Mouse (Mus musculus): ENCODE results near the gene 3110040M04Rik. TPM values are rescaled to one million over a fixed set of nuclear protein-coding genes. Genes with fewer than 3 reads are reported as not detected.
"Not testable (repeated sequence)": the region's sequence is repeated elsewhere in the genome, so short reads cannot be mapped to it uniquely, and the experiment has no call there.

The 3110040M04Rik gene
- polyA plus RNA-seq, 1 experiment from 2014 or later: not detected

- Histone ChIP-seq H3K4me3 (peak overlapping the region; percentile 31), H3K36me3 (no peaks in the 10 kb centered on the region), H3K4me1 (replicated peaks) (peaks cover 11% of the 10 kb centered on the region; the same call in 1 of the 2 replicates), H3K4me2 (peak overlapping the region; percentile 50), H3K27me3 (no peaks in the 10 kb centered on the region), H3K9me3 (no peaks in the 10 kb centered on the region), H3K9ac (no peak overlapping the region), H3K27ac (replicated peaks) (no peak overlapping the region)
- 6% methylated on average over 10 of the region's 10 CpGs for WGBS
- peak; percentile 75 for ATAC-seq (ENCODE audit: low FRiP score, low read depth)
Observed at GRCm38 (mm10) chr1:151177030-151177936, 26.6 kb upstream of the 3110040M04Rik start.

GRCm38 (mm10) chr1:151177937-151178271 is 26.0 kb upstream of the 3110040M04Rik start:
- Histone ChIP-seq H3K36me3 (no peaks in the 10 kb centered on the region), H3K27ac (replicated peaks) (no peak overlapping the region; the same call in 1 of the 2 replicates), H3K27me3 (no peaks in the 10 kb centered on the region), H3K9me3 (no peaks in the 10 kb centered on the region), H3K9ac (no peak overlapping the region), H3K4me2 (peak overlapping the region; percentile 50), H3K4me1 (replicated peaks) (peaks cover 11% of the 10 kb centered on the region; the same call in 1 of the 2 replicates), H3K4me3 (peak overlapping the region; percentile 31)
- WGBS: 8% methylated on average over 4 of the region's 4 CpGs
- ATAC-seq (ENCODE audit: low FRiP score, low read depth): 0 out of 2 replicates have a peak, but pooled peaks have one; percentile 23

- Histone ChIP-seq H3K27me3 (no peaks in the 10 kb centered on the region), H3K36me3 (no peaks in the 10 kb centered on the region), H3K4me3 (no peak overlapping the region), H3K4me2 (no peak overlapping the region), H3K9me3 (no peaks in the 10 kb centered on the region), H3K9ac (no peak overlapping the region), H3K27ac (replicated peaks) (no peak overlapping the region), H3K4me1 (replicated peaks) (peaks cover 11% of the 10 kb centered on the region; the same call in 1 of the 2 replicates)
- peak; percentile 15; the same call in 1 of the 2 replicates for ATAC-seq (ENCODE audit: low FRiP score, low read depth)
- 10% methylated on average over 2 of the region's 2 CpGs for WGBS
Observed at GRCm38 (mm10) chr1:151178505-151179083, 25.3 kb upstream of the 3110040M04Rik start.

- H3K27me3 ChIP-seq: no peaks in the 10 kb centered on the region
- no peaks in the 10 kb centered on the region for H3K9me3 ChIP-seq
- no peak overlapping the region for H3K27ac ChIP-seq (replicated peaks)
- H3K4me3 ChIP-seq: no peak overlapping the region
- peaks cover 11% of the 10 kb centered on the region; the same call in 1 of the 2 replicates for H3K4me1 ChIP-seq (replicated peaks)
- H3K36me3 ChIP-seq: no peaks in the 10 kb centered on the region
- no peak for ATAC-seq (ENCODE audit: low FRiP score, low read depth)
- H3K9ac ChIP-seq: no peak overlapping the region
- WGBS: 89% methylated on average over 2 of the region's 2 CpGs
- no peak overlapping the region for H3K4me2 ChIP-seq
Observed at GRCm38 (mm10) chr1:151180167-151180566, 23.8 kb upstream of the 3110040M04Rik start.

- not testable (repeated sequence) for H3K4me2 ChIP-seq; ATAC-seq (ENCODE audit: low FRiP score, low read depth); H3K9ac ChIP-seq; H3K4me3 ChIP-seq; H3K27me3 ChIP-seq; H3K27ac ChIP-seq (replicated peaks); H3K9me3 ChIP-seq; H3K36me3 ChIP-seq
- no CpG with 5 or more reads among the region's 7 CpGs for WGBS
- H3K4me1 ChIP-seq (replicated peaks): peaks cover 11% of the 10 kb centered on the region; the same call in 1 of the 2 replicates
Observed at GRCm38 (mm10) chr1:151182266-151182665, 21.7 kb upstream of the 3110040M04Rik start, which contains the start of gene Gm47985. Gene Gm47985 (plus strand): TSS chr1:151182537.

GRCm38 (mm10) chr1:151186186-151186585 is 17.7 kb upstream of the 3110040M04Rik start:
- not testable (repeated sequence) for ATAC-seq (ENCODE audit: low FRiP score, low read depth); H3K36me3 ChIP-seq; H3K9me3 ChIP-seq; H3K4me1 ChIP-seq (replicated peaks); H3K27me3 ChIP-seq; H3K4me2 ChIP-seq; H3K4me3 ChIP-seq; H3K9ac ChIP-seq; H3K27ac ChIP-seq (replicated peaks)
- WGBS: 86% methylated on average over 3 of the region's 3 CpGs

- H3K36me3 ChIP-seq; H3K9me3 ChIP-seq; H3K4me2 ChIP-seq; H3K4me3 ChIP-seq; H3K9ac ChIP-seq; H3K4me1 ChIP-seq (replicated peaks); H3K27ac ChIP-seq (replicated peaks); ATAC-seq (ENCODE audit: low FRiP score, low read depth); H3K27me3 ChIP-seq: not testable (repeated sequence)
- WGBS: 88% methylated on average over 4 of the region's 4 CpGs
Observed at GRCm38 (mm10) chr1:151186879-151187424, 17.0 kb upstream of the 3110040M04Rik start.

GRCm38 (mm10) chr1:151188469-151188868 is 15.5 kb upstream of the 3110040M04Rik start:
- Histone ChIP-seq H3K4me2 (no peak overlapping the region), H3K36me3 (no peaks in the 10 kb centered on the region), H3K9me3 (no peaks in the 10 kb centered on the region), H3K4me1 (replicated peaks) (no peaks in the 10 kb centered on the region), H3K27me3 (no peaks in the 10 kb centered on the region), H3K4me3 (no peak overlapping the region), H3K27ac (replicated peaks) (no peak overlapping the region), H3K9ac (no peak overlapping the region)
- ATAC-seq (ENCODE audit: low FRiP score, low read depth): no peak
- 89% methylated on average over 4 of the region's 4 CpGs for WGBS

- H3K9ac ChIP-seq; H3K9me3 ChIP-seq; H3K27ac ChIP-seq (replicated peaks); H3K4me3 ChIP-seq; ATAC-seq (ENCODE audit: low FRiP score, low read depth); H3K27me3 ChIP-seq; H3K4me1 ChIP-seq (replicated peaks); H3K36me3 ChIP-seq; H3K4me2 ChIP-seq: not testable (repeated sequence)
- 83% methylated on average over 1 of the region's 7 CpGs for WGBS
Observed at GRCm38 (mm10) chr1:151192075-151192474, 11.8 kb upstream of the 3110040M04Rik start, which contains the start of gene Gm8947. Gene Gm8947 (plus strand): TSS chr1:151192376.

GRCm38 (mm10) chr1:151192739-151193138 is 11.2 kb upstream of the 3110040M04Rik start:
- H3K4me3 ChIP-seq; H3K27me3 ChIP-seq; H3K4me2 ChIP-seq; H3K9ac ChIP-seq; H3K27ac ChIP-seq (replicated peaks); H3K36me3 ChIP-seq; ATAC-seq (ENCODE audit: low FRiP score, low read depth); H3K4me1 ChIP-seq (replicated peaks); H3K9me3 ChIP-seq: not testable (repeated sequence)
- 94% methylated on average over 15 of the region's 15 CpGs for whole genome bisulfite sequencing

- WGBS: 70% methylated on average over 4 of the region's 4 CpGs
- not testable (repeated sequence) for H3K36me3 ChIP-seq; H3K27ac ChIP-seq (replicated peaks); H3K4me3 ChIP-seq; H3K4me1 ChIP-seq (replicated peaks); H3K27me3 ChIP-seq; ATAC-seq (ENCODE audit: low FRiP score, low read depth); H3K9ac ChIP-seq; H3K9me3 ChIP-seq; H3K4me2 ChIP-seq
Observed at GRCm38 (mm10) chr1:151195986-151196385, 7.9 kb upstream of the 3110040M04Rik start.

- H3K4me1 ChIP-seq (replicated peaks); H3K4me3 ChIP-seq; H3K27me3 ChIP-seq; ATAC-seq (ENCODE audit: low FRiP score, low read depth); H3K9ac ChIP-seq; H3K27ac ChIP-seq (replicated peaks); H3K36me3 ChIP-seq; H3K9me3 ChIP-seq; H3K4me2 ChIP-seq: not testable (repeated sequence)
- 90% methylated on average over 3 of the region's 3 CpGs for WGBS
Observed at GRCm38 (mm10) chr1:151196690-151197089, 7.2 kb upstream of the 3110040M04Rik start.
